Mouse (Mus musculus): Measurements from ENCODE around the gene Unc5a.

- TF ChIP-seq CTCF (IDR thresholded peaks at IDR 0.05; ENCODE audit: low read depth) = no peak
- no peak for TF ChIP-seq EP300 (IDR thresholded peaks at IDR 0.05; ENCODE audit: low read depth)
These were observed 75.0 kb downstream of the Unc5a start for GRCm38 (mm10) chr13:55024215-55024614.

Data from liver, postnatal 0 days (tissue).